Mouse (Mus musculus) liver, embryonic 13.5 days (tissue): ENCODE results near the gene Tcaim. TPM values are rescaled to one million over a fixed set of nuclear protein-coding genes. Genes with fewer than 3 reads are reported as not detected.
"Not testable (repeated sequence)": the region's sequence is repeated elsewhere in the genome, so short reads cannot be mapped to it uniquely, and the experiment has no call there.

ENCODE experiments used
- ATAC-seq: fragments of 200-750 bp; cut with Nextera tagmentation; 2 replicates; pipeline ENCODE4 v1.8.0; 2017; ENCODE audit warnings: low read depth, mild to moderate bottlenecking, moderate number of reproducible peaks, moderate library complexity
- DNase-seq: peaks from one replicate; pipeline ENCODE4 v3.0.0; 2022
- H3K27ac ChIP-seq: fragments of 300-500 bp; sonication (generic); 2 replicates; pipeline ENCODE4 v1.5.1; 2015; ENCODE audit warnings: moderate library complexity, mild to moderate bottlenecking, inconsistent platforms
- H3K27me3 ChIP-seq: fragments of 300-500 bp; sonication (generic); 2 replicates; pipeline ENCODE4 v1.6.1; 2015; ENCODE audit warnings: mild to moderate bottlenecking, inconsistent platforms
- H3K36me3 ChIP-seq: fragments of 300-500 bp; sonication (generic); 2 replicates; pipeline ENCODE4 v1.6.1; 2015; ENCODE audit warnings: mild to moderate bottlenecking, inconsistent platforms
- H3K4me1 ChIP-seq: fragments of 300-500 bp; sonication (generic); replicated peaks from 2 replicates; pipeline ENCODE4 v1.6.1; 2015; ENCODE audit warnings: inconsistent platforms
- H3K4me2 ChIP-seq: fragments of 300-500 bp; sonication (generic); 2 replicates; pipeline ENCODE4 v1.6.1; 2015; ENCODE audit warnings: inconsistent platforms, mild to moderate bottlenecking, moderate library complexity
- H3K4me3 ChIP-seq: fragments of 300-500 bp; sonication (generic); replicated peaks from 2 replicates; pipeline ENCODE4 v1.5.1; 2015; ENCODE audit warnings: mild to moderate bottlenecking, inconsistent platforms
- H3K9ac ChIP-seq: fragments of 300-500 bp; sonication (generic); 2 replicates; pipeline ENCODE4 v1.6.1; 2015; ENCODE audit warnings: mild to moderate bottlenecking, inconsistent platforms
- H3K9me3 ChIP-seq: fragments of 300-500 bp; sonication (generic); replicated peaks from 2 replicates; pipeline ENCODE4 v1.6.1; 2016; ENCODE audit warnings: inconsistent platforms
- WGBS: fragments of 180-500 bp; shearing (Covaris S2); methylation state at CpG from one replicate; pipeline ENCODE4 v1.1.7; 2015; ENCODE audit not compliant: insufficient replicate concordance; 5-methylcytosine and 5-hydroxymethylcytosine counted together
- polyA plus RNA-seq: library from polyadenylated mRNA; unstranded; fragments of >200 nt; fragmentation: Nextera tagmentation; extraction: Ambion mirVana; gene quantifications from 2 replicates; pipeline ENCODE4 v1.2.1, GENCODE M21; 2015

Gene Tcaim
- polyA plus RNA-seq, 1 experiment from 2014 or later = 1.8 TPM

DNA sequence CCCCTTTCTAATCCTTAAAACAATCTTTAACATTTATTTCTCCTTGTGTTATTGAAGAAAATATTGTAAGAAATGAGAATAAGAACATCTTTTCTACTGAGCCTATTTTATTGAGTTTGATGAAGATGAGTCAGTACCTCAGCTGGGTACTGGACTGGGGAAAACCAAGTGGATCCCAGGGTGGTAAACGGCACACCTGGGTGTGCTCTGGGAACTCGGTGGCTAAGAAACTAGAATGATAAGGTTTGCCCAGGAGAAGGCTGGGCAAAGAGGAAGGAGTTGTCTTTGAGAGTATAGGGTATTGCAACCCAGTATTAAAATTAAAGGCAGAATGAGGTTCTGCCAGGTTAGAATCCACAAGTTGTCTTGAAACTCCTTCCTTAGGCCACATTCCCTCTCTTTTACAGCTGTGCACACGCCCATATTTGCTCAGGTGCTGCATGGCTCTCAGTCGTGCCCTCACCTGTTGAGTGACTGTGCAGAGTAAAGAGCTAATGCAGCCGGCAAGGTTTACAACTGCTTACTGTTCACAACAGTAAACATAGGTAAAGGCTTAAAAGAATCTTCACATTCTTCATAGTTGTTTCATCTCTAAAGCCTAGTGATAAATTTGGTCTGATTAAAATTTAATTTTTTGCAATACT lies 18.2 kb downstream of the Tcaim start:
- no peaks in the 10 kb centered on the region for H3K27me3 ChIP-seq
- H3K27ac ChIP-seq = no peak overlapping the region
- H3K4me3 ChIP-seq = no peak overlapping the region
- H3K4me2 ChIP-seq = no peak overlapping the region
- ATAC-seq (no peak), DNase-seq (no peak)
- H3K4me1 ChIP-seq = no peaks in the 10 kb centered on the region
- H3K9me3 ChIP-seq = no peaks in the 10 kb centered on the region
- H3K36me3 ChIP-seq = peaks cover 16% of the 10 kb centered on the region
- 65% methylated on average over 5 of the region's 5 CpGs for WGBS
- no peak overlapping the region for H3K9ac ChIP-seq

- H3K36me3 ChIP-seq = peaks cover 16% of the 10 kb centered on the region
- ATAC-seq (no peak), DNase-seq (no peak)
- no peaks in the 10 kb centered on the region for H3K9me3 ChIP-seq
- no peak overlapping the region for H3K9ac ChIP-seq
- H3K27me3 ChIP-seq = no peaks in the 10 kb centered on the region
- no peak overlapping the region for H3K4me3 ChIP-seq
- H3K4me1 ChIP-seq = no peaks in the 10 kb centered on the region
- no peak overlapping the region for H3K27ac ChIP-seq
- WGBS = 81% methylated on average over 4 of the region's 4 CpGs
- no peak overlapping the region for H3K4me2 ChIP-seq
Observed at GRCm38 (mm10) chr9:122826743-122827142, 21.4 kb downstream of the Tcaim start.

DNA sequence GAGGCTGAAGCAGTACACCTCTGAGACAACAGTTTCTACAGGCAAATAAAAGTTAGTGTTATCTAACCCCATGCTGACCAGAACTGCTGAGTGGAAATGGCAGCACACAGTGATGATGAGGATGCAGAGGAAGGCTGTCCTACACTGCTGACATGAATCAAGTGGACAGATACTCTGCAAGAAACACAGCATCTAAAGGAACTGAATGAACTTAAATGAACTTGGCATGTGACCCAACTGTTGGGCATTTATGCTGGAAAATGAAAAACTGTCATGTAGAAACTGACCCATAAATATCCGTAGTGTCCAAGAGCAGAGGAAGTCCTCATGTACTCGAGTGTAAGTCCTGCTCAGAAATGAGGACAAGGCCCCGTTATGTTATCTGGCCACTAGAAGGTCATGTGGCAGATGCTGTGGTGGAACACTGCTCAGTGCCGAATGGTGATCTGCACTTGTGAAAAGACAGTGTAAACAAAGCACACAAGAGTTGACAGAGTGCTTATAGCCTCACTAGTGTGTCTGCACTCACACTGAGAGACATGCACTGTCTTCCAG lies 24.6 kb downstream of the Tcaim start:
- no peak for DNase-seq

DNA sequence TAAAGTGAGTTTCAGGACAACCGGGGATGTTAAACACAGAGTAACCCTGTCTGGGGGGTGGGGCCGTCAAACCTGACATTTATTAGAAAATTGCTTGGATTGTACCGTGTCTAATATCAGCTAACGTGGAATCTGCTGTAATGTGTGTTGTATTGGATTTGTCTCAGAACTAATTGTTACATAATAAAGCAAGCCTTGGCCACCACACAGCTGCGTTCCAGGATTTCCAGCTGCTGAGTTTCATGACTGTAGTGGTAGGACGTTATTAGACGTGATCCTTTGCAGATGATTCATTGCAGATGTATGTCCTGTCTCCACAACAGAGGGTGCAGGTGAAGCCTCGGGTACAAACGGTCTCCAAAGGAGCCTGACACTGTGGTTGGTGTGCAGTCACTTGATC lies 30.8 kb downstream of the Tcaim start:
- no peak overlapping the region for H3K27ac ChIP-seq

More for the DNA sequence above, 24.6 kb downstream of the Tcaim start:
- H3K36me3 ChIP-seq = peaks cover 12% of the 10 kb centered on the region
- no peak overlapping the region for H3K4me2 ChIP-seq
- no peak for ATAC-seq
- no peaks in the 10 kb centered on the region for H3K4me1 ChIP-seq
- H3K9ac ChIP-seq = no peak overlapping the region
- H3K4me3 ChIP-seq = no peak overlapping the region
- no peaks in the 10 kb centered on the region for H3K9me3 ChIP-seq
- H3K27ac ChIP-seq = no peak overlapping the region
- H3K27me3 ChIP-seq = no peaks in the 10 kb centered on the region
- 57% methylated on average over 4 of the region's 4 CpGs for WGBS

DNA sequence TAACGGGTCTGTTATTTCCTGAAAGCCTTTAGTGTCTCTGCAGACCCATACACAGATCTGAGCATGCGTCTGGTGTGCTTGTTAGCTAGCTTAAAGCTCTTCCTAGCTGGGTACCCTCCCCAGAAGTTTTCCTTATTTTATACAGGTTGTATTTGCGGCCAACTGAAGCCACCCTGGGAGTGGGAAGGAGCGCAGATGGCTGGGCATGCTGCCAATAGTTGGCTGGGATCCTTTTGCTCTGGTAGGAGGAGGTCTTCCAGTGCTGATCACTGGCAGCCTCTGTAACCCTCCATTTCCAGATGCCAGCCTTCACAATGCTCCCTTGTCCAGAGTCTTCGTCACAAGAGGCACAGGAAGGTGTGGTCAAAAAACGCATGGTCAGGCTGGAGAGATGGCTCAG lies 31.5 kb downstream of the Tcaim start:
- no peak overlapping the region for H3K9ac ChIP-seq
- ATAC-seq (no peak), DNase-seq (no peak)
- 67% methylated on average over 6 of the region's 6 CpGs for WGBS
- H3K9me3 ChIP-seq = no peaks in the 10 kb centered on the region
- no peak overlapping the region for H3K4me3 ChIP-seq
- H3K36me3 ChIP-seq = no peaks in the 10 kb centered on the region; the same call in 1 of the 2 replicates
- no peak overlapping the region for H3K27ac ChIP-seq
- H3K27me3 ChIP-seq = no peaks in the 10 kb centered on the region
- no peak overlapping the region for H3K4me2 ChIP-seq
- H3K4me1 ChIP-seq = no peaks in the 10 kb centered on the region

More for the DNA sequence above, 30.8 kb downstream of the Tcaim start:
- Histone ChIP-seq H3K27me3 (no peaks in the 10 kb centered on the region), H3K9me3 (no peaks in the 10 kb centered on the region), H3K4me2 (no peak overlapping the region), H3K4me3 (no peak overlapping the region), H3K4me1 (no peaks in the 10 kb centered on the region), H3K36me3 (no peaks in the 10 kb centered on the region; the same call in 1 of the 2 replicates), H3K9ac (no peak overlapping the region)
- ATAC-seq = no peak
- no peak for DNase-seq
- WGBS = 71% methylated on average over 9 of the region's 9 CpGs

DNA sequence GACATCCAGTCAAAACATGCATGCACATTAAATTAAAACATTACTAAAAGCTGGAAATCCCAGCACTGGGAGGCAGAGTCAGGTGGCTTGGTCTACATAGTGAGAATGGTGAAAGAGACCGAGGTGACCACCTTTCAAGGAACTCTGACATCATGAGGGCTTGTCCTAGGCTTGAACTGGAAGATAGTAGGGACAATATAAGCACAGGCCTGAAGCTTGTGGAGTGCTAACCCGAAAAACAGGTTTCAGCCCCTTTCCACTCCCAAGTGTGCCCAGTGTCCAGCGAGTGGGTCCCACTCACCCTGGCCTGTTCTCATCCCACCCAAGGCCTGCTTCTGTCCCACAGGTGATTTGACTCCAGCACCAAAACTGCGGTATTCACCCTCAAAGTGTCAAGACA lies 31.9 kb downstream of the Tcaim start:
- no peak overlapping the region for H3K4me3 ChIP-seq
- DNase-seq (no peak), ATAC-seq (no peak)
- no peaks in the 10 kb centered on the region for H3K4me1 ChIP-seq
- no peak overlapping the region for H3K27ac ChIP-seq
- WGBS = 73% methylated on average over 4 of the region's 4 CpGs
- no peaks in the 10 kb centered on the region for H3K9me3 ChIP-seq
- no peaks in the 10 kb centered on the region; the same call in 1 of the 2 replicates for H3K36me3 ChIP-seq
- H3K9ac ChIP-seq = no peak overlapping the region
- no peak overlapping the region for H3K4me2 ChIP-seq
- H3K27me3 ChIP-seq = no peaks in the 10 kb centered on the region

- DNase-seq (peak; percentile 1), ATAC-seq (no peak)
- H3K27me3 ChIP-seq = no peaks in the 10 kb centered on the region
- H3K27ac ChIP-seq = no peak overlapping the region
- H3K4me2 ChIP-seq = no peak overlapping the region
- H3K9me3 ChIP-seq = no peaks in the 10 kb centered on the region
- 36% methylated on average over 16 of the region's 16 CpGs for WGBS
- H3K4me1 ChIP-seq = no peaks in the 10 kb centered on the region
- no peaks in the 10 kb centered on the region; the same call in 1 of the 2 replicates for H3K36me3 ChIP-seq
- no peak overlapping the region for H3K4me3 ChIP-seq
- H3K9ac ChIP-seq = no peak overlapping the region
Observed at GRCm38 (mm10) chr9:122837680-122838079, 32.3 kb downstream of the Tcaim start.

DNA sequence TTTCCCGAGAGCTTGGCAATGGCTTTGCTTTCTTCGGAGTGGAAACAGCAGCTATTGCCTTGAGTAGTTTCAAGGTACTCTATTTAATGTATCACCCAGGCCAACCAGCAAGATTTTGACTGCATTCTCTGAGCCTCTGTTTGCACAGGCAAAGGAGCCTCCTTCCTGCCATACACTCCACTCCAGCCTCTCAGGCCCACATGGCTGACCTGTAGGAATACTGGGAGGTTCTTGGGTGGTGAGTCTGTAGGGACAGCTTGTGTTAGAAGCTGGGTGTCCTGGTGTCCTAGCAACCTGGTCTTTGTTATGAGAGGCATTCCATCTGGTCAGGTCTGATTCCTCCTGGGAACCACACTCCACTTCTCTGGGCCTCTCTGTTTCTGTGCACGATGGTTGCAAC lies 38.4 kb downstream of the Tcaim start, which contains the start of gene Gm35549:
TSS of gene Gm35549 (minus strand) at position 276 of the 400 bp plus-strand sequence.
- no peak within 1 kb of the TSS for H3K9ac ChIP-seq
- H3K4me2 ChIP-seq = no peak within 1 kb of the TSS
- no peak within 1 kb of the TSS for H3K27ac ChIP-seq
- 71% methylated on average over 3 of the region's 3 CpGs for WGBS
- no peaks in the 10 kb centered on the region for H3K4me1 ChIP-seq
- H3K36me3 ChIP-seq = peaks cover 3% of the 10 kb centered on the region; the same call in 1 of the 2 replicates
- ATAC-seq (no peak), DNase-seq (no peak)
- no peaks in the 10 kb centered on the region for H3K27me3 ChIP-seq
- H3K4me3 ChIP-seq = no peak within 1 kb of the TSS
- H3K9me3 ChIP-seq = 0 out of 2 replicates have a peak, but pooled peaks cover 5% of the 10 kb centered on the region

GRCm38 (mm10) chr9:122845621-122846020 lies 40.3 kb downstream of the Tcaim start:
- Histone ChIP-seq H3K4me2 (no peak overlapping the region), H3K4me3 (no peak overlapping the region), H3K9ac (no peak overlapping the region), H3K36me3 (peaks cover 16% of the 10 kb centered on the region), H3K27ac (no peak overlapping the region), H3K4me1 (no peaks in the 10 kb centered on the region), H3K27me3 (no peaks in the 10 kb centered on the region), H3K9me3 (0 out of 2 replicates have a peak, but pooled peaks cover 5% of the 10 kb centered on the region)
- ATAC-seq = no peak
- WGBS = 72% methylated on average over 3 of the region's 3 CpGs
- DNase-seq = no peak

- H3K9ac ChIP-seq = no peak overlapping the region
- no peak overlapping the region for H3K4me2 ChIP-seq
- no peak overlapping the region for H3K4me3 ChIP-seq
- no peaks in the 10 kb centered on the region for H3K4me1 ChIP-seq
- no peak for DNase-seq
- no peak for ATAC-seq
- peaks cover 21% of the 10 kb centered on the region for H3K36me3 ChIP-seq
- no peak overlapping the region for H3K27ac ChIP-seq
- H3K27me3 ChIP-seq = no peaks in the 10 kb centered on the region
- H3K9me3 ChIP-seq = 0 out of 2 replicates have a peak, but pooled peaks cover 5% of the 10 kb centered on the region
Observed at GRCm38 (mm10) chr9:122846156-122846555, 40.8 kb downstream of the Tcaim start.

GRCm38 (mm10) chr9:122847811-122848311 lies 42.5 kb downstream of the Tcaim start:
- not testable (repeated sequence) for H3K9ac ChIP-seq, ATAC-seq, H3K4me2 ChIP-seq, DNase-seq, H3K27ac ChIP-seq, H3K4me1 ChIP-seq, H3K4me3 ChIP-seq, H3K27me3 ChIP-seq
- Histone ChIP-seq H3K9me3 (peaks cover 15% of the 10 kb centered on the region; the same call in 1 of the 2 replicates), H3K36me3 (peaks cover 38% of the 10 kb centered on the region)
- WGBS = 87% methylated on average over 8 of the region's 8 CpGs

DNA sequence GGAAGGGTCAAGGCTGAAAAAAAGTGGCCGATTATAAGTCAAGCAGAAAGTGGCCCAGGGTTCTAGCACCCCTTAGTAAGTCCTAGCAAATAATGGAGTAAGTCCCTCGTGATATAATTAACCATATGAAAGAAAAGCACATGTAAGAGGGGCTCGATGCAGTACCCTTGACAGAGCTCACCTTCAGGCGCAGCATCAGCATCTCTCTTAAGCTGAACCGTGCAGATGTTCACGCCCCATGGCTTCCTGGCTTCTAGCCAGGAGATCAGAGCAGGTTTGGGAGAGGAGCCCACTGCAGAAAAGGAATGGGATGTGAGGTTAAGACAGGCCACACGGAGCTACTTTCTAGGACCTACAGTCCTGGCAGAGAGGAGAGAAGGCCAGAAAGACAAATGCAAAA lies 49.2 kb downstream of the Tcaim start:
- H3K4me3 ChIP-seq = no peak overlapping the region
- no peaks in the 10 kb centered on the region for H3K27me3 ChIP-seq
- H3K27ac ChIP-seq = no peak overlapping the region
- WGBS = 85% methylated on average over 7 of the region's 7 CpGs
- H3K4me2 ChIP-seq = no peak overlapping the region
- ATAC-seq (no peak), DNase-seq (no peak)
- no peak overlapping the region for H3K9ac ChIP-seq
- no peaks in the 10 kb centered on the region for H3K4me1 ChIP-seq
- peaks cover 95% of the 10 kb centered on the region for H3K36me3 ChIP-seq
- peaks cover 35% of the 10 kb centered on the region for H3K9me3 ChIP-seq
